Mouse (Mus musculus) intestine, postnatal 0 days (tissue): ENCODE data around the gene Olfr703. TPM values are rescaled to one million over a fixed set of nuclear protein-coding genes. Genes with fewer than 3 reads are reported as not detected.
A peak's percentile ranks its signal among the peaks of the same experiment; 100 is the strongest.

ENCODE experiments used
- ATAC-seq: fragments of 200-750 bp; cut with Nextera tagmentation; 2 replicates; pipeline ENCODE4 v1.8.0; 2017; ENCODE audit warnings: mild to moderate bottlenecking, moderate TSS enrichment, moderate library complexity
- H3K27ac ChIP-seq: fragments of 300-500 bp; sonication (generic); 2 replicates; pipeline ENCODE4 v1.5.1; 2014; ENCODE audit warnings: mild to moderate bottlenecking, low read depth, low read length, moderate library complexity
- H3K27me3 ChIP-seq: fragments of 300-500 bp; sonication (generic); replicated peaks from 2 replicates; pipeline ENCODE4 v1.6.1; 2014; ENCODE audit warnings: low read length, mixed read lengths; ENCODE audit not compliant: control insufficient read depth, insufficient read depth
- H3K36me3 ChIP-seq: fragments of 300-500 bp; sonication (generic); 2 replicates; pipeline ENCODE4 v1.6.1; 2014; ENCODE audit warnings: mild to moderate bottlenecking, moderate library complexity; ENCODE audit not compliant: control insufficient read depth, insufficient read depth
- H3K4me1 ChIP-seq: fragments of 300-500 bp; sonication (generic); replicated peaks from 2 replicates; pipeline ENCODE4 v1.6.1; 2014; ENCODE audit warnings: antibody characterized with exemption, low read length, mixed read lengths; ENCODE audit not compliant: control insufficient read depth, insufficient read depth
- H3K4me2 ChIP-seq: fragments of 300-500 bp; sonication (generic); replicated peaks from 2 replicates; pipeline ENCODE4 v1.6.1; 2014; ENCODE audit warnings: low read depth, mild to moderate bottlenecking, moderate library complexity
- H3K4me3 ChIP-seq: fragments of 300-500 bp; sonication (generic); 2 replicates; pipeline ENCODE4 v1.5.1; 2014; ENCODE audit warnings: low read depth, low read length
- H3K9ac ChIP-seq: fragments of 300-500 bp; sonication (generic); 2 replicates; pipeline ENCODE4 v1.6.1; 2014; ENCODE audit warnings: mild to moderate bottlenecking, low read depth, low read length
- H3K9me3 ChIP-seq: fragments of 300-500 bp; sonication (generic); 2 replicates; pipeline ENCODE4 v1.6.1; 2016; ENCODE audit warnings: mixed run types; ENCODE audit not compliant: control insufficient read depth
- CTCF ChIP-seq: sonication (generic); IDR thresholded peaks from 2 replicates; pipeline ENCODE4 v1.5.1; 2016; ENCODE audit warnings: low read depth, mild to moderate bottlenecking, control low read depth, antibody characterized with exemption, moderate library complexity
- WGBS: fragments of 180-500 bp; shearing (Covaris S2); extraction: QIAGEN DNeasy Blood & Tissue Kit; methylation state at CpG from one replicate; pipeline ENCODE4 v1.1.7; 2014; 5-methylcytosine and 5-hydroxymethylcytosine counted together
- polyA plus RNA-seq: library from polyadenylated mRNA; unstranded; fragments of >200 nt; fragmentation: Nextera tagmentation; extraction: Ambion mirVana; gene quantifications from 2 replicates; pipeline ENCODE4 v1.2.1, GENCODE M21; 2015

Gene Olfr703
- polyA plus RNA-seq = not detected in 2 replicates

DNA sequence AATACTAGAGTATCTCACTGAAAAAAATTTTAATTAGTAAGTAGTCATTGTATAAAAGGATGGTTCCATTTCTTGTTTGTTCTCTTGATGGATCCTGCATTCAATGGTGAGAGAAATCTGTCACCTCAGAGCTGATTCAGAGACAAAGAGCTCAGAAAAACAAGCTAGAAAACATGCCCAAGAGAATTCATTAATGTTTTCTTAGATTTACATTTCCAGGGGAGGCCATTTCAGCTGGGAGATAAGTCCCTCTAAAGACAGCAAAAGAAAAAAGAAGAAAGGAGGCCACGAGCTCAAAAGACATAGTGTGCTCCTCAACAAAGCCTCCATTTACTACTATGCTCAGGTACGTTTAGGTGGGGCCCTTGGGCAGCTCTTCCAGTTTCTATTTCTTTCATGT is at the start of gene Olfr703:
Gene Olfr703, plus strand, starts transcription at position 301 of the 400 bp plus-strand sequence.
- H3K4me3 ChIP-seq = no peak within 1 kb of the TSS
- no peak within 1 kb of the TSS for H3K4me2 ChIP-seq
- no peak for ATAC-seq
- H3K9me3 ChIP-seq = no peaks in the 10 kb centered on the region
- no peaks in the 10 kb centered on the region for H3K27me3 ChIP-seq
- no peak for TF ChIP-seq CTCF
- H3K36me3 ChIP-seq = no peaks in the 10 kb centered on the region
- no peak within 1 kb of the TSS for H3K9ac ChIP-seq
- no peaks in the 10 kb centered on the region for H3K4me1 ChIP-seq
- 56% methylated on average over 2 of the region's 2 CpGs for WGBS
- H3K27ac ChIP-seq = no peak within 1 kb of the TSS

DNA sequence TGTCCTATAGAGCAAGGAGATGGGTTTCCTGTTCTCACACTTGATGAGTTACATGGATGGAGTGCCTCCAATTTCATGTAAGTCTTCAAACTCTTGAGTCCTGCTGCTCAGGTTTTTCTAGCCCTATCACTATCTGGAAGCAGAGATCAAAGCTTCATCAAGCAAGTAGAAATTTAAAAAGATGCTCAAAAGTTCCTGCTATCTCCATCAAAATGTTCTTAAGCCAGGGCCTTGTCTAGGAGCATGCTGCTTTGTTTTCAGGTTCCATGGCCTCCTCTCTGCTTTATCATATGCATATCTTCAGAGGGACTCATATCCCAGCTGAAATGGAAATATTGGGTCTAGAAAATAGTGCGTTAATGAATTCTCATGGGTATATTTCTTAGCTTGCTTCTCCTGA is 34.4 kb upstream of the Olfr703 start, which contains the start of gene Olfr700:
Gene Olfr700, minus strand, starts transcription at position 101 of the 400 bp plus-strand sequence.
- Histone ChIP-seq H3K27ac (no peak within 1 kb of the TSS), H3K9ac (no peak within 1 kb of the TSS), H3K4me1 (no peaks in the 10 kb centered on the region), H3K9me3 (no peaks in the 10 kb centered on the region), H3K4me3 (no peak within 1 kb of the TSS), H3K36me3 (no peaks in the 10 kb centered on the region), H3K27me3 (no peaks in the 10 kb centered on the region), H3K4me2 (no peak within 1 kb of the TSS)
- ATAC-seq = no peak
- TF ChIP-seq CTCF = no peak
- WGBS = 82% methylated on average over 1 of the region's 1 CpGs

DNA sequence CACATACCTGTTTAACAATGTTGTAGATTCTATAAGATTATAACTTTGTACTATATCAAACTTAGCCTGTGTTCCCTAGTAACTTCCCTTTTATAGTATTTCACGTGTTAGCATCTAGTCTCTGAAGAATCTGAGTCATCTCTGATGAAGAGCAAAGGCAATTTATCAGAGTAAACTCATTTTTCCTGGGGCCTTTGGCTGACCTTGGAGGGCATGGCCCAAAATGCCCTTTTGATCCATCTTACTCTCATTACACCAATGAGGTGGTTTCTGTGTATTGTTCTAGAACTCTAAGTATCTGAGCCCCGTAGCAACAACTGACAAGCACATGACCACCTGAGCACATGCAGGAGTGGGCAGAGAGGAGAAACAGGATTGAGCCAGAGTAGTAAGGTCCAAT is 29.3 kb upstream of the Olfr703 start, which contains the start of gene Olfr701:
Gene Olfr701, plus strand, starts transcription at position 301 of the 400 bp plus-strand sequence.
- ATAC-seq = no peak
- Histone ChIP-seq H3K4me2 (no peak within 1 kb of the TSS), H3K27me3 (no peaks in the 10 kb centered on the region), H3K27ac (no peak within 1 kb of the TSS), H3K4me1 (no peaks in the 10 kb centered on the region), H3K9me3 (no peaks in the 10 kb centered on the region), H3K9ac (no peak within 1 kb of the TSS), H3K36me3 (no peaks in the 10 kb centered on the region), H3K4me3 (no peak within 1 kb of the TSS)
- TF ChIP-seq CTCF = no peak
- 60% methylated on average over 2 of the region's 2 CpGs for WGBS

- H3K27me3 ChIP-seq = no peaks in the 10 kb centered on the region
- no peaks in the 10 kb centered on the region for H3K4me1 ChIP-seq
- H3K36me3 ChIP-seq = no peaks in the 10 kb centered on the region
- H3K4me2 ChIP-seq = no peak overlapping the region
- no peak for ATAC-seq
- 31% methylated on average over 2 of the region's 2 CpGs for WGBS
- no peaks in the 10 kb centered on the region for H3K9me3 ChIP-seq
- H3K9ac ChIP-seq = no peak overlapping the region
- H3K27ac ChIP-seq = no peak overlapping the region
- TF ChIP-seq CTCF = peak; percentile 67
- H3K4me3 ChIP-seq = no peak overlapping the region
Observed at GRCm38 (mm10) chr7:106815775-106816174, 27.4 kb upstream of the Olfr703 start.

DNA sequence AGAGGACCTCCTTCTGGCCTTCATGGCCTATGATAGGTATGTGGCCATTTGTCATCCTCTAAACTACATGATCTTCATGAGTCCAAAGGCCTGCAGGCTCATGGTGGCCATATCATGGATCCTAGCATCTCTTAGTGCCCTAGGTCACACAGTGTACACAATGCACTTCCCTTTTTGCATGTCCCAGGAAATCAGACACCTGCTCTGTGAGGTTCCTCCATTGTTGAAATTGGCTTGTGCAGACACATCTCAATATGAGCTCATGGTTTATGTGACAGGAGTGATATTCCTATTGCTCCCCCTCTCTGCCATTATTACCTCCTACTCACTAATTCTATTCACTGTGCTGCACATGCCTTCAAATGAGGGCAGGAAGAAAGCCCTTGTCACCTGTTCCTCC is 24.7 kb upstream of the Olfr703 start:
- H3K27ac ChIP-seq = no peak overlapping the region
- ATAC-seq = no peak
- H3K4me1 ChIP-seq = no peaks in the 10 kb centered on the region
- no peak overlapping the region for H3K4me3 ChIP-seq
- no peak for TF ChIP-seq CTCF
- no peaks in the 10 kb centered on the region for H3K9me3 ChIP-seq
- H3K9ac ChIP-seq = no peak overlapping the region
- H3K4me2 ChIP-seq = no peak overlapping the region
- no peaks in the 10 kb centered on the region for H3K36me3 ChIP-seq
- H3K27me3 ChIP-seq = no peaks in the 10 kb centered on the region

GRCm38 (mm10) chr7:106833793-106834192 is 9.4 kb upstream of the Olfr703 start, which contains the start of gene Olfr702:
Olfr702 (minus strand) TSS chr7:106833893.
- Histone ChIP-seq H3K9me3 (no peaks in the 10 kb centered on the region), H3K9ac (no peak within 1 kb of the TSS), H3K27me3 (no peaks in the 10 kb centered on the region), H3K4me2 (no peak within 1 kb of the TSS), H3K36me3 (no peaks in the 10 kb centered on the region), H3K4me1 (no peaks in the 10 kb centered on the region), H3K27ac (no peak within 1 kb of the TSS), H3K4me3 (no peak within 1 kb of the TSS)
- no peak for ATAC-seq
- no peak for TF ChIP-seq CTCF

DNA sequence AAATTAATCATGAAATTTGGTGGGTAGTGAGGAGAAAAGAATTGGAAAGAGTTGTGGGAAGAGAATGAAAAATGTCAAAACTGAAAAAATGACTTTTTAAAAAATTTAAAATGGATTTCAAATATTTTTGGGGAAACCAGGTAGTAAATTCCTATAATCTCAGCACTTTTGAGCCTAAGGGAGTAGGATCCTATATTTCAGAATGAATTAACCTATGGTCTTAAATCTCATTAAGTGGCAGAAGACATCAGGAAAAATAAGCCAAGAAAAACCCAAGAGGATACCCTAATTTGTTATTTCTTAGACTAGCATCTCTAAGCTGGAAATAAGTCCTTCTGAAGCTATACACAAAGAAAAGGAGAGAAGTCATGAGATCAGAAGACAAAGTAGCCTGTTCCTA is 19.7 kb downstream of the Olfr703 start, which contains the start of gene Olfr704:
Gene Olfr704, plus strand, starts transcription at position 301 of the 400 bp plus-strand sequence.
- Histone ChIP-seq H3K27ac (no peak within 1 kb of the TSS), H3K36me3 (no peaks in the 10 kb centered on the region), H3K4me1 (no peaks in the 10 kb centered on the region), H3K9ac (no peak within 1 kb of the TSS), H3K4me3 (no peak within 1 kb of the TSS), H3K27me3 (no peaks in the 10 kb centered on the region), H3K9me3 (no peaks in the 10 kb centered on the region), H3K4me2 (no peak within 1 kb of the TSS)
- no peak for TF ChIP-seq CTCF
- no peak for ATAC-seq
